Mouse (Mus musculus) colon, adult 2 months (tissue): ENCODE data around the gene Asb14. TPM values are rescaled to one million over a fixed set of nuclear protein-coding genes. Genes with fewer than 3 reads are reported as not detected.

Source experiments
- polyA plus RNA-seq: library from polyadenylated mRNA; depleted of rRNA; stranded (reverse); fragments of >200 nt; gene quantifications from 2 replicates; pipeline ENCODE4 v1.2.3, GENCODE M21; 2012; rRNA removed

The Asb14 gene
- polyA plus RNA-seq: not detected in 2 replicates

GRCm38 (mm10) chr14:26894392-26894791, at the start of gene Asb14:
Gene Asb14 (plus strand): TSS chr14:26894557.

Other genes starting within 250 kb of the Asb14 start
- gene Pde12, start 224.7 kb upstream of the Asb14 start, polyA plus RNA-seq: 7.3 and 7.9 TPM in 2 replicates
- gene Dnah12, start 201.3 kb upstream of the Asb14 start, polyA plus RNA-seq: not detected in 2 replicates
- 2.0 and 3.0 TPM in 2 replicates for gene Appl1, start 76.7 kb downstream of the Asb14 start, polyA plus RNA-seq
- gene Hesx1, start 99.9 kb downstream of the Asb14 start, polyA plus RNA-seq: not detected in 2 replicates
- 2.3 and 2.4 TPM in 2 replicates for gene Il17rd, start 144.4 kb downstream of the Asb14 start, polyA plus RNA-seq
- 9.0 and 9.9 TPM in 2 replicates for gene Arhgef3, start 220.3 kb downstream of the Asb14 start, polyA plus RNA-seq